Mouse (Mus musculus): ENCODE results near the gene Rps2.

Rps2 gene

GRCm38 (mm10) chr17:24742307-24742706, 24.4 kb downstream of the Rps2 start:
- H3K4me1 ChIP-seq (replicated peaks; ENCODE audit: low read depth, low read length), result peaks cover 49% of the 10 kb centered on the region
- H3K36me3 ChIP-seq (ENCODE audit: insufficient read depth, low read length), result peaks cover 26% of the 10 kb centered on the region
- no peak overlapping the region for H3K4me3 ChIP-seq (replicated peaks; ENCODE audit: low read length)
- H3K9me3 ChIP-seq (ENCODE audit: low read length), result no peaks in the 10 kb centered on the region
- no peak for TF ChIP-seq POU5F1 (IDR thresholded peaks at IDR 0.05; ENCODE audit: borderline replicate concordance, low read length)
- TF ChIP-seq CTCF (conservative IDR thresholded peaks at IDR 0.05; ENCODE audit: low read length), result no peak
- no peak for TF ChIP-seq NANOG (IDR thresholded peaks at IDR 0.05; ENCODE audit: borderline replicate concordance, low read length)
- no peaks in the 10 kb centered on the region for H3K27me3 ChIP-seq (ENCODE audit: insufficient read depth, low read length)

DNA sequence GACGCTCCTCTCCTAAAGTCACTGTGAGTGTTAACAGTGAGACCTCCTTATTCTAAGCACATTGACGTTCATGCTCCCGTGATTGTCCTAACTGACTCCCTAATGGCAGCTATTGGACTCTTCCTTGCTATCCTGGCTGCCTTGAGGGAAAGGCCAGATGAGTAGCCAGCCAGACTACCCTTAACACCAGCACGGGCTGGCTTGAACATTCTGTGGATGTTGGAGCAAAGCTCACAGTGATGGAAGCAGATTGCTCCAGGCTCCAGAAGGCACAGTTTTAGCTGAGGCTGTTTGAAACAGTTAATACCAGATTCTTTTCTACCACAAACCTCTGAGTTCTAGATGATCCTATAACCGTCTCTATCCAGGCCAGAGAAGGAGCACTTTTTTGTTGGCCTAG, 26.0 kb downstream of the Rps2 start:
- Histone ChIP-seq H3K27me3 (ENCODE audit: insufficient read depth, low read length) (no peaks in the 10 kb centered on the region), H3K4me3 (replicated peaks; ENCODE audit: low read length) (no peak overlapping the region), H3K36me3 (ENCODE audit: insufficient read depth, low read length) (peaks cover 26% of the 10 kb centered on the region), H3K9me3 (ENCODE audit: low read length) (no peaks in the 10 kb centered on the region), H3K4me1 (replicated peaks; ENCODE audit: low read depth, low read length) (peaks cover 42% of the 10 kb centered on the region)
- no peak for TF ChIP-seq NANOG (IDR thresholded peaks at IDR 0.05; ENCODE audit: borderline replicate concordance, low read length)
- no peak for TF ChIP-seq POU5F1 (IDR thresholded peaks at IDR 0.05; ENCODE audit: borderline replicate concordance, low read length)
- TF ChIP-seq CTCF (conservative IDR thresholded peaks at IDR 0.05; ENCODE audit: low read length), result no peak

DNA sequence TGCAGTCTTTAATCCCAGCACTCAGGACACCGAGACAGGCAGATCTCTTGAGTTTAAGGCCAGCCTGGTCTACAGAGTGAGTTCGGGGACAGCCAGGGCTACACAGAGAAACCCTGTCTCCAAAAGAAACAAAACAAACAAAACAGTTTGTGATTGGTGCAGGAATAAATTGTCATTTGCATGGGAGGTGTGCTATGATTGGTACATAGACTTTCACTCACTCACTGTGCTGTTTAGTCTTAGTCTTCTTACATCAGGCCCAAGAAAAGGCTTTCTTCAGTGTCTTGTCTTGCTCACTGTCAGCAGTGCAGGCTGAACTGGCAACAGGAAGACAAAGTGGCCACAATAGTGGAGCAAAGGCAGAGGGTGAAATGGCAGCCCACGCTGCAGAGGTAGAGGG, 26.5 kb downstream of the Rps2 start:
- H3K27me3 ChIP-seq (ENCODE audit: insufficient read depth, low read length), result no peaks in the 10 kb centered on the region
- H3K36me3 ChIP-seq (ENCODE audit: insufficient read depth, low read length), result peaks cover 26% of the 10 kb centered on the region
- TF ChIP-seq POU5F1 (IDR thresholded peaks at IDR 0.05; ENCODE audit: borderline replicate concordance, low read length) (no peak), CTCF (conservative IDR thresholded peaks at IDR 0.05; ENCODE audit: low read length) (no peak), NANOG (IDR thresholded peaks at IDR 0.05; ENCODE audit: borderline replicate concordance, low read length) (no peak)
- H3K4me1 ChIP-seq (replicated peaks; ENCODE audit: low read depth, low read length), result peaks cover 39% of the 10 kb centered on the region
- no peak overlapping the region for H3K4me3 ChIP-seq (replicated peaks; ENCODE audit: low read length)
- H3K9me3 ChIP-seq (ENCODE audit: low read length), result no peaks in the 10 kb centered on the region

- Histone ChIP-seq H3K9me3 (ENCODE audit: low read length) (no peaks in the 10 kb centered on the region), H3K4me3 (replicated peaks; ENCODE audit: low read length) (no peak overlapping the region), H3K4me1 (replicated peaks; ENCODE audit: low read depth, low read length) (peaks cover 30% of the 10 kb centered on the region), H3K27me3 (ENCODE audit: insufficient read depth, low read length) (peaks cover 11% of the 10 kb centered on the region), H3K36me3 (ENCODE audit: insufficient read depth, low read length) (peaks cover 19% of the 10 kb centered on the region)
- TF ChIP-seq POU5F1 (IDR thresholded peaks at IDR 0.05; ENCODE audit: borderline replicate concordance, low read length) (no peak), CTCF (conservative IDR thresholded peaks at IDR 0.05; ENCODE audit: low read length) (peak; percentile 74)
Measured at GRCm38 (mm10) chr17:24745526-24746497, 27.9 kb downstream of the Rps2 start.

- H3K4me1 ChIP-seq (replicated peaks; ENCODE audit: low read depth, low read length), result peaks cover 41% of the 10 kb centered on the region
- H3K27me3 ChIP-seq (ENCODE audit: insufficient read depth, low read length), result peaks cover 22% of the 10 kb centered on the region
- H3K36me3 ChIP-seq (ENCODE audit: insufficient read depth, low read length), result peaks cover 8% of the 10 kb centered on the region
- TF ChIP-seq CTCF (conservative IDR thresholded peaks at IDR 0.05; ENCODE audit: low read length), result no peak
- no peak for TF ChIP-seq POU5F1 (IDR thresholded peaks at IDR 0.05; ENCODE audit: borderline replicate concordance, low read length)
- no peak for TF ChIP-seq NANOG (IDR thresholded peaks at IDR 0.05; ENCODE audit: borderline replicate concordance, low read length)
- no peaks in the 10 kb centered on the region for H3K9me3 ChIP-seq (ENCODE audit: low read length)
- H3K4me3 ChIP-seq (replicated peaks; ENCODE audit: low read length), result 0 out of 2 replicates have a peak overlapping the region, but pooled peaks have one; percentile 17
Measured at GRCm38 (mm10) chr17:24746986-24747385, 29.1 kb downstream of the Rps2 start.

GRCm38 (mm10) chr17:24751528-24751927, 33.6 kb downstream of the Rps2 start:
- Histone ChIP-seq H3K36me3 (ENCODE audit: insufficient read depth, low read length) (no peaks in the 10 kb centered on the region), H3K9me3 (ENCODE audit: low read length) (no peaks in the 10 kb centered on the region), H3K27me3 (ENCODE audit: insufficient read depth, low read length) (peaks cover 59% of the 10 kb centered on the region), H3K4me3 (replicated peaks; ENCODE audit: low read length) (no peak overlapping the region), H3K4me1 (replicated peaks; ENCODE audit: low read depth, low read length) (peaks cover 60% of the 10 kb centered on the region)
- TF ChIP-seq CTCF (conservative IDR thresholded peaks at IDR 0.05; ENCODE audit: low read length) (no peak), NANOG (IDR thresholded peaks at IDR 0.05; ENCODE audit: borderline replicate concordance, low read length) (no peak), POU5F1 (IDR thresholded peaks at IDR 0.05; ENCODE audit: borderline replicate concordance, low read length) (no peak)

DNA sequence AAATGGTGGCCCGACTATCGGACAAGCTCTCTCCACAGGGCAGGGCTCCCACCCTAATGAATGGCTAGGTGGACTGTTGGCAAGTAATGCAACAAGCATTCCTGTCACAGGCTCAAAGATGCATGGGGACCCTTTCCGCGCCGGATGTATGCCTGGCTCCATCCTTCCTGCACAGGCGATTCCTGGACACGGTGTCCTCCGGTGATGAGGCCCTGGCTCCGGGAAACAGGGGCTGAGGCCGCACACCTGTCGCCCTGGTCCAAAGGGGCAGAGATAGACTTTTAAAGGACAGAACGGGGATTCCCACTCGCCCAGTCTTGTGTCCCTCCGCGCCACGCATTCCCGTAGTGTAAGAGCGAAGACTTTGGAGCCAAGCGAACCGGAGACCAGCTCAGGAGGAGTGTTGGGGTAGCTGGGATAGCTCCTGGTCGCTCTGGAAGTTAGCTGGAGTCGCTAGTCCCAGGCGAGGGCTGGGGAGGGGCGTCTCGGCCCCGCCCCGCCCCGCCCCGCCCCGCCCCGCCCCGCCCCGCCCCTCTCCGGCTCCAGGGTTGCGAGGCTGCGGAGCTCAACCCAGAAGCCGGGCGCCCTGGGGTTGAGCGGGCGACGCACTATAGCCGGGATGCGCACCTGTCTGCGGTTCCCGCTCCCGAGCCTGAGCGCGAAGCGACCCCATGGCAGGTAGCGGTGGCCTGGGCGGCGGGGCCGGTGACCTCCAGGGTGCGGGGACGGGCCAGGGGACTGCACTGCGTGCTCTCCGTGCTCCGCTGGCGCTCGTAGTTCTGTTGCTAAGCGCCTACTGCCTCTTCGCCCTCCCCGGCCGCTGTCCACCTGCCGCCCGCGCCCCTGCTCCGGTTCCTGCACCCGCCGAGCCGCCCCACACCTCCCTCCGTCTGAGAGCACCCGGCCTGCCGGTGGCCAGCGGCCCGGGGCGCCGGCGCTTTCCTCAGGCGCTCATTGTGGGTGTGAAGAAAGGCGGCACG, 34.8 kb downstream of the Rps2 start, which contains the start of gene Hs3st6:
TSS of gene Hs3st6 (plus strand) at position 574 of the 980 bp plus-strand sequence.
- Histone ChIP-seq H3K9me3 (ENCODE audit: low read length) (no peaks in the 10 kb centered on the region), H3K27me3 (ENCODE audit: insufficient read depth, low read length) (peaks cover 59% of the 10 kb centered on the region), H3K4me1 (replicated peaks; ENCODE audit: low read depth, low read length) (peaks cover 56% of the 10 kb centered on the region), H3K36me3 (ENCODE audit: insufficient read depth, low read length) (no peaks in the 10 kb centered on the region), H3K4me3 (replicated peaks; ENCODE audit: low read length) (peak within 1 kb of the TSS; percentile 85)
- TF ChIP-seq CTCF (conservative IDR thresholded peaks at IDR 0.05; ENCODE audit: low read length), result no peak
- TF ChIP-seq NANOG (IDR thresholded peaks at IDR 0.05; ENCODE audit: borderline replicate concordance, low read length), result no peak
- no peak for TF ChIP-seq POU5F1 (IDR thresholded peaks at IDR 0.05; ENCODE audit: borderline replicate concordance, low read length)

DNA sequence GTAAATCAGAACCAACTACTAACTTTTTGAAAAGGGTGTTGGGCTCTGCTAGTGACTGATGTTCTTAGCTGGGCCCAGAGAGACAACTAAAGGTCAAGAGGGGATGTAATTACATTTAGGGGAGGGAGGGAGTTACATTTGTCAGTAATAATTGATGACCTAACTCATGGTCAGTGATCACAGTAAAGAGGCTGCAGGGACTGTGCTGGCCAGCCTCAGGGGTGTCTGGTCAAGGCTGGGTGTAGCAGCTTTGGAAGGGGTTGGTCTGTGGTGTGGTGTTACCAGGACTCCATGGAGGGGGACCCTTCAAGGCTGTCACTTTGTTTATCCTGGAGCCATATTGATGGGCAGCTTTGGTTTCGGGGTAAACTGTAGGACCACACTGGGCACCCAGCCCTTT, 39.5 kb downstream of the Rps2 start:
- Histone ChIP-seq H3K9me3 (ENCODE audit: low read length) (no peaks in the 10 kb centered on the region), H3K4me3 (replicated peaks; ENCODE audit: low read length) (peak overlapping the region; percentile 63), H3K4me1 (replicated peaks; ENCODE audit: low read depth, low read length) (peaks cover 66% of the 10 kb centered on the region), H3K27me3 (ENCODE audit: insufficient read depth, low read length) (peaks cover 39% of the 10 kb centered on the region), H3K36me3 (ENCODE audit: insufficient read depth, low read length) (no peaks in the 10 kb centered on the region)
- no peak for TF ChIP-seq POU5F1 (IDR thresholded peaks at IDR 0.05; ENCODE audit: borderline replicate concordance, low read length)
- TF ChIP-seq NANOG (IDR thresholded peaks at IDR 0.05; ENCODE audit: borderline replicate concordance, low read length), result no peak
- no peak for TF ChIP-seq CTCF (conservative IDR thresholded peaks at IDR 0.05; ENCODE audit: low read length)

All from E14TG2a.4 (cell line).